ENCODE assay signal across 32 mouse cellular contexts in the genomic region with DNA sequence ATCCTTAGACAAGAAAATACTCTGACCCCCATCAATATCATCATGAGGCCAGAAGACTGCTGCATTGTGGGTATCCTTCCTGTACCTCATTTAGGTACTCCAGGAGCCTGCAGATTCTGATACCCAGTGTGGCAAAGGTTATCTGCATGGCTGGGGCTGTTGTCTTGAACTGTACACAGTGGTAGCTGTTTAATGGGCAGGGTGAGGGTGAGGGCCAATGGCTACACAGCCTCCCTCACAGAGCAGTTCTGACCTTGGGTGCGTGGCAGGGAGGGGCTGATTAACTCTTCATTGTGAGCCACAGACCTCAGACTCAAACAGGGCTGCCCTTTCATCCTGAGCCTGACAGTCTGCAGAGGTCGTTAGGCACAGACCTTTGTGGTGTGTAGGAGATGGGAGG. TPM values are rescaled to one million over a fixed set of nuclear protein-coding genes. Genes with fewer than 3 reads are reported as not detected.
"Had no signal": no experiment of that assay in that cellular context is flagged by ENCODE, and none has a peak within 500 bp of the region (broad histone marks: within the 10 kb centered on the region; RNA-seq: fewer than 3 reads in every experiment).

No protein-coding gene starts in this region.

- H3K4me1 ChIP-seq: lung, embryonic 15.5 days; megakaryocyte, embryonic 14.5 days; midbrain, embryonic 10.5 days; midbrain, embryonic 13.5 days; neural tube, embryonic 13.5 days had no signal

- H3K4me2 ChIP-seq: lung, embryonic 15.5 days; midbrain, embryonic 13.5 days; neural tube, embryonic 13.5 days had no signal

- H3K9me3 ChIP-seq: lung, embryonic 15.5 days; megakaryocyte, embryonic 14.5 days; midbrain, embryonic 10.5 days; midbrain, embryonic 13.5 days; neural tube, embryonic 13.5 days had no signal

- H3K4me3 ChIP-seq: layer of hippocampus, adult 2 months; lung, embryonic 15.5 days; megakaryocyte, embryonic 14.5 days; midbrain, embryonic 10.5 days; midbrain, embryonic 13.5 days; myocyte; neural tube, embryonic 13.5 days had no signal

- ATAC-seq: intestine, postnatal 0 days; midbrain, embryonic 13.5 days; midbrain, embryonic 16.5 days had no signal

- DNase-seq: kidney, adult 2 months; kidney, postnatal 25 days; layer of hippocampus, adult 9-11 months; lung, adult 18-20 months; lung, postnatal 10 days; lung, postnatal 36 days; retina, postnatal 1 day; thymus, postnatal 25 days had no signal

- H3K36me3 ChIP-seq: lung, embryonic 15.5 days; midbrain, embryonic 10.5 days; midbrain, embryonic 13.5 days; neural tube, embryonic 13.5 days had no signal

- H3K27ac ChIP-seq: kidney, postnatal 0 days; layer of hippocampus, adult 2 months; lung, embryonic 15.5 days; midbrain, embryonic 10.5 days; midbrain, embryonic 13.5 days; neural tube, embryonic 13.5 days had no signal

- H3K9ac ChIP-seq: lung, embryonic 15.5 days; midbrain, embryonic 13.5 days; neural tube, embryonic 13.5 days had no signal

- H3K27me3 ChIP-seq: lung, embryonic 15.5 days; midbrain, embryonic 13.5 days had no signal

RNA-seq across cellular contexts. Expression of a gene that starts 4.5 kb away (rescaled TPM):
- total RNA-seq: layer of hippocampus, adult 2 months; layer of hippocampus, postnatal 25 days; left cerebral cortex, adult 18-20 months; left cerebral cortex, postnatal 25 days; monocyte, adult 5-6 weeks; neutrophil, adult 5-6 weeks had no signal
- polyA plus RNA-seq: intestine, embryonic 14.5 days; intestine, postnatal 0 days; kidney, adult 2 months; kidney, embryonic 14.5 days; kidney, postnatal 0 days; large intestine, adult 2 months; limb, embryonic 11.5 days; limb, embryonic 14.5 days; lung, embryonic 15.5 days; midbrain, embryonic 10.5 days; midbrain, embryonic 13.5 days; midbrain, embryonic 16.5 days; myocyte; neural tube, embryonic 13.5 days; small intestine, adult 2 months; stomach, embryonic 14.5 days; testis, adult 2 months had no signal

RNA-seq across cellular contexts. Expression of a gene that starts 14.5 kb away (rescaled TPM):
- total RNA-seq: layer of hippocampus, adult 2 months; layer of hippocampus, postnatal 25 days; left cerebral cortex, adult 18-20 months; left cerebral cortex, postnatal 25 days; monocyte, adult 5-6 weeks; neutrophil, adult 5-6 weeks had no signal
- polyA plus RNA-seq: intestine, embryonic 14.5 days; intestine, postnatal 0 days; kidney, adult 2 months; kidney, embryonic 14.5 days; kidney, postnatal 0 days; large intestine, adult 2 months; limb, embryonic 11.5 days; limb, embryonic 14.5 days; lung, embryonic 15.5 days; midbrain, embryonic 10.5 days; midbrain, embryonic 13.5 days; midbrain, embryonic 16.5 days; myocyte; neural tube, embryonic 13.5 days; small intestine, adult 2 months; spleen, adult 2 months; stomach, embryonic 14.5 days; testis, adult 2 months had no signal

RNA-seq across cellular contexts. Expression of a gene that starts 22.4 kb away (rescaled TPM):
- total RNA-seq: layer of hippocampus, adult 2 months; left cerebral cortex, adult 18-20 months; left cerebral cortex, postnatal 25 days; monocyte, adult 5-6 weeks; neutrophil, adult 5-6 weeks had no signal
- polyA plus RNA-seq: intestine, embryonic 14.5 days; kidney, adult 2 months; large intestine, adult 2 months; limb, embryonic 11.5 days; midbrain, embryonic 10.5 days; midbrain, embryonic 13.5 days; midbrain, embryonic 16.5 days; neural tube, embryonic 13.5 days; small intestine, adult 2 months; stomach, embryonic 14.5 days had no signal

RNA-seq across cellular contexts. Expression of a gene that starts 24.7 kb away (rescaled TPM):
- total RNA-seq: layer of hippocampus, adult 2 months; layer of hippocampus, postnatal 25 days; left cerebral cortex, adult 18-20 months; left cerebral cortex, postnatal 25 days; monocyte, adult 5-6 weeks had no signal
- polyA plus RNA-seq: intestine, embryonic 14.5 days; kidney, adult 2 months; kidney, embryonic 14.5 days; large intestine, adult 2 months; limb, embryonic 11.5 days; midbrain, embryonic 10.5 days; midbrain, embryonic 13.5 days; midbrain, embryonic 16.5 days; myocyte; neural tube, embryonic 13.5 days; small intestine, adult 2 months had no signal

RNA-seq across cellular contexts. Expression of a gene that starts 43.2 kb away (rescaled TPM):
- total RNA-seq: left cerebral cortex, adult 18-20 months; left cerebral cortex, postnatal 25 days; monocyte, adult 5-6 weeks; neutrophil, adult 5-6 weeks had no signal
- polyA plus RNA-seq: limb, embryonic 11.5 days; midbrain, embryonic 10.5 days; midbrain, embryonic 13.5 days; myocyte; neural tube, embryonic 13.5 days; small intestine, adult 2 months had no signal
